Mouse (Mus musculus) liver, embryonic 16.5 days (tissue): ENCODE results near the gene Zbtb49. TPM values are rescaled to one million over a fixed set of nuclear protein-coding genes. Genes with fewer than 3 reads are reported as not detected.

Source experiments
- ATAC-seq: fragments of 200-750 bp; cut with Nextera tagmentation; 2 replicates; pipeline ENCODE4 v1.8.0; 2017; ENCODE audit warnings: low read depth, mild to moderate bottlenecking, moderate number of reproducible peaks, moderate library complexity
- H3K27ac ChIP-seq: fragments of 300-500 bp; sonication (generic); 2 replicates; pipeline ENCODE4 v1.5.1; 2014; ENCODE audit warnings: mild to moderate bottlenecking, low read length
- H3K27me3 ChIP-seq: fragments of 300-500 bp; sonication (generic); 2 replicates; pipeline ENCODE4 v1.6.1; 2014; ENCODE audit warnings: low read depth, low read length, mixed read lengths; ENCODE audit not compliant: control insufficient read depth, insufficient read depth
- H3K36me3 ChIP-seq: fragments of 300-500 bp; sonication (generic); 2 replicates; pipeline ENCODE4 v1.6.1; 2014; ENCODE audit warnings: mild to moderate bottlenecking; ENCODE audit not compliant: control insufficient read depth, insufficient read depth
- H3K4me1 ChIP-seq: fragments of 300-500 bp; sonication (generic); 2 replicates; pipeline ENCODE4 v1.6.1; 2014; ENCODE audit warnings: low read depth, low read length, mixed read lengths; ENCODE audit not compliant: control insufficient read depth
- H3K4me2 ChIP-seq: fragments of 300-500 bp; sonication (generic); 2 replicates; pipeline ENCODE4 v1.6.1; 2014; ENCODE audit warnings: low read depth, low read length, mixed read lengths
- H3K4me3 ChIP-seq: fragments of 300-500 bp; sonication (generic); 2 replicates; pipeline ENCODE4 v1.5.1; 2014; ENCODE audit warnings: low read depth, mild to moderate bottlenecking, low read length
- H3K9ac ChIP-seq: fragments of 300-500 bp; sonication (generic); 2 replicates; pipeline ENCODE4 v1.6.1; 2014; ENCODE audit warnings: low read depth, low read length
- H3K9me3 ChIP-seq: fragments of 300-500 bp; sonication (generic); replicated peaks from 2 replicates; pipeline ENCODE4 v1.6.1; 2016; ENCODE audit warnings: low read length; ENCODE audit not compliant: control insufficient read depth
- WGBS: fragments of 180-500 bp; shearing (Covaris S2); extraction: QIAGEN DNeasy Blood & Tissue Kit; methylation state at CpG from one replicate; pipeline ENCODE4 v1.1.7; 2014; ENCODE audit not compliant: insufficient replicate concordance; 5-methylcytosine and 5-hydroxymethylcytosine counted together
- polyA plus RNA-seq: library from polyadenylated mRNA; unstranded; fragments of >200 nt; fragmentation: Nextera tagmentation; extraction: Ambion mirVana; gene quantifications from 2 replicates; pipeline ENCODE4 v1.2.1, GENCODE M21; 2015

Zbtb49 gene
- polyA plus RNA-seq, 1 experiment from 2014 or later = 2.6 TPM

DNA sequence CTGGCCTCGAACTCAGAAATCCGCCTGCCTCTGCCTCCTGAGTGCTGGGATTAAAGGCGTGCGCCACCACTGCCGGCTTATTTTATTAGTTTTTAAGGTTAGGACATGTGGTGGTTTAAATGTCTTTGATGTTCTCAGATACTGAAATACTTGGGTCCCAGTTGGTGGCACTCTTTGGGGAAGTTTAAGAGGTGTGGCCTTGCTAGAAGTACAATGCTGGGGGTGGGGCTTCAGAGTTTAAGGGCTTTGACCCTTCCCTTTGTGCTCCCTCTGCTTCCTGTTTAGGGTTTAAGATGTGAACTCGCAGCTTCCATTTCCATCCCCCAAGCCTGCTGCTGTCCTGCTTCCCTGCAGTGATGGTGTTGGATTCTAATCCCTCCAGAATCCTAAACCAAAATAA, 21.7 kb upstream of the Zbtb49 start:
- 67% methylated on average over 6 of the region's 6 CpGs for WGBS
- no peak for ATAC-seq
- Histone ChIP-seq H3K36me3 (no peaks in the 10 kb centered on the region), H3K9ac (no peak overlapping the region), H3K4me2 (no peak overlapping the region), H3K9me3 (no peaks in the 10 kb centered on the region), H3K4me3 (no peak overlapping the region), H3K27ac (no peak overlapping the region), H3K27me3 (no peaks in the 10 kb centered on the region), H3K4me1 (no peaks in the 10 kb centered on the region)

GRCm38 (mm10) chr5:38241473-38241834, 21.2 kb upstream of the Zbtb49 start:
- 77% methylated on average over 3 of the region's 3 CpGs for WGBS
- no peaks in the 10 kb centered on the region for H3K9me3 ChIP-seq

DNA sequence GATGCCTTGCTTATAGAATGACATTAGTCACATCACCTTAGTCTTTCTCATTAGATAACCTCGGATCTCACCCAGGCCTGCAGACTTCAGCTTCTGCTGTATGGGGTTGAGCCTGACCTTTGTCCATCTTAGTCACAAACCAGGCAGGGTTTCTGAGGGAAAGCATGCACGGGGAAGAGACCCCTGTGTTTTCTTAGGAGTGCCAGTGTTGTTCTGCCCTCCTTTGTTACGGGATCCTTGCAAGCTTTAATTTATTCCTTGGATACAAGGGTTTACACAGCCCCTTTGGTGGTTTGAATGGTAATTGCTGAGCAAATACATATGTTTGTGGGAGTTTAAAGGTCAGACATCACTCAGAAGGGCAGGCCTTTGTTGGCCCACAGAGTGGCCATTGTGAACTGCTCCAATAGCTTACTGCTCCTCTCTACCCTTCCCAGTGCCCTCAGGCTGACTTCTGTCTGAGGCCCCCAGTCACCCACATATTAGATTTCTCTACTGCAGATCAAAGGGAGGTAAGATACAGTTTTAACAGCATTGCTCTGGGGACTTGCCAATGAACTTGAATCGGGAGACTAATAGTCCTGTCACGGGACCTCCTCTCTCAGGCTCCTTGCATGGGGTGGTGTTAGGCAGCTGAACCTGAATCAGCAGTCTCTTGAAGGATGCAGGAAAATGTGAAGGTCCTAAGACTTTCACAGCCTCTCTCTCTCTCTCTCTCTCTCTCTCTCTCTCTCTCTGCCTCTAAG, 20.6 kb upstream of the Zbtb49 start:
- no peak overlapping the region for H3K9ac ChIP-seq
- WGBS = 50% methylated on average over 5 of the region's 5 CpGs
- H3K4me1 ChIP-seq = no peaks in the 10 kb centered on the region
- no peak overlapping the region for H3K27ac ChIP-seq
- no peaks in the 10 kb centered on the region for H3K36me3 ChIP-seq
- no peaks in the 10 kb centered on the region for H3K9me3 ChIP-seq
- no peak for ATAC-seq
- no peaks in the 10 kb centered on the region for H3K27me3 ChIP-seq
- no peak overlapping the region for H3K4me3 ChIP-seq
- no peak overlapping the region for H3K4me2 ChIP-seq

More at GRCm38 (mm10) chr5:38241473-38241834, 21.2 kb upstream of the Zbtb49 start:
- no peak for ATAC-seq
- H3K4me3 ChIP-seq = no peak overlapping the region
- no peak overlapping the region for H3K27ac ChIP-seq
- no peaks in the 10 kb centered on the region for H3K4me1 ChIP-seq
- H3K9ac ChIP-seq = no peak overlapping the region
- H3K36me3 ChIP-seq = no peaks in the 10 kb centered on the region
- no peak overlapping the region for H3K4me2 ChIP-seq
- no peaks in the 10 kb centered on the region for H3K27me3 ChIP-seq

DNA sequence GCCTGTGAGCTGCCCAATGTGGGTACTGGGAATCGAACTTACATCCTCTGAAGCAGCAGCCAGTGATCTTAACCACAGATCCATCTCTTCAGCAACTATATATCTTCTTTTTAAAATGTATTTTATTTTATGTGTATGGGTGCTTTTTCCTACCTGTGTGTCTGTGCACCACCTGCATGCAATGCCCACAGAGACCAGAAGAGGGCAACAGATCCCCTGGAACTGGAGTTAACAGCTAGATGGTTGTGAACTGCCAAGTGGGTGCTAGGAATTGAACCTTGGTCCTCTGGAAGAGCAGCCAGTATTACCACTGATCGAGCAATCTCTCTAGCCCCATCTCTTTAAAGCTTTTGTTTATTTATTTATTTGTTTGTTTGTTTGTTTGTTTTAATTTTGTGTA, 16.4 kb upstream of the Zbtb49 start:
- no peak for ATAC-seq
- Histone ChIP-seq H3K27ac (no peak overlapping the region), H3K9me3 (no peaks in the 10 kb centered on the region), H3K4me2 (no peak overlapping the region), H3K4me3 (no peak overlapping the region), H3K36me3 (peaks cover 11% of the 10 kb centered on the region), H3K4me1 (no peaks in the 10 kb centered on the region), H3K9ac (no peak overlapping the region), H3K27me3 (no peaks in the 10 kb centered on the region)
- WGBS = 58% methylated on average over 2 of the region's 2 CpGs

DNA sequence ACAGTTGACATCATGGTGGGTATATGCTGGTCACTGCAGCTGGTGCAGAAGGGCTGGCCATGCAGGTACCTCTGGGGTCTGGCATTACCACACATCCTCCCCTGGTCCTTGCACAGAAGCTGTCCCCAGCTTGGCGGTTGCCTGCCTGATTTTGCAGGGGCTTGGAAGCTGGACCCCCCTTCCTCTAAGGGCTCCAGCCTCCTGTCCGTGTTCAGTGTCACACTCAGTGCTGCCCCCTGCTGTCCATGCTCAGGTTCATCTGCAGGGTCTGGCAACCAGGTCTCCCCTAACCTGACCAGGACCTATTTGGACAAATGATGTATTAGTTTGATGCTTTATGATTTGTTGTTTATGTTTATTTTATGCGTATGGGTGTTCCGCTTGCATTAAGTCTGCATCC, 15.2 kb upstream of the Zbtb49 start:
- Histone ChIP-seq H3K4me2 (no peak overlapping the region), H3K36me3 (peaks cover 11% of the 10 kb centered on the region), H3K27me3 (no peaks in the 10 kb centered on the region), H3K9ac (no peak overlapping the region), H3K27ac (no peak overlapping the region), H3K4me3 (no peak overlapping the region), H3K9me3 (no peaks in the 10 kb centered on the region), H3K4me1 (no peaks in the 10 kb centered on the region)
- WGBS = 66% methylated on average over 4 of the region's 4 CpGs
- ATAC-seq = no peak

- no peaks in the 10 kb centered on the region for H3K36me3 ChIP-seq
- H3K9me3 ChIP-seq = no peaks in the 10 kb centered on the region
- H3K27me3 ChIP-seq = no peaks in the 10 kb centered on the region
- peaks cover 16% of the 10 kb centered on the region for H3K4me1 ChIP-seq
- peak overlapping the region; percentile 93 for H3K4me2 ChIP-seq
- peak overlapping the region; percentile 43 for H3K27ac ChIP-seq
- peak overlapping the region; percentile 83 for H3K9ac ChIP-seq
- WGBS = under 1% methylated on average over 30 of the region's 35 CpGs
- peak overlapping the region; percentile 76 for H3K4me3 ChIP-seq
- ATAC-seq = no peak; the same call in 1 of the 2 replicates
These were observed 418 bp downstream of the Zbtb49 start for GRCm38 (mm10) chr5:38219771-38220307.

DNA sequence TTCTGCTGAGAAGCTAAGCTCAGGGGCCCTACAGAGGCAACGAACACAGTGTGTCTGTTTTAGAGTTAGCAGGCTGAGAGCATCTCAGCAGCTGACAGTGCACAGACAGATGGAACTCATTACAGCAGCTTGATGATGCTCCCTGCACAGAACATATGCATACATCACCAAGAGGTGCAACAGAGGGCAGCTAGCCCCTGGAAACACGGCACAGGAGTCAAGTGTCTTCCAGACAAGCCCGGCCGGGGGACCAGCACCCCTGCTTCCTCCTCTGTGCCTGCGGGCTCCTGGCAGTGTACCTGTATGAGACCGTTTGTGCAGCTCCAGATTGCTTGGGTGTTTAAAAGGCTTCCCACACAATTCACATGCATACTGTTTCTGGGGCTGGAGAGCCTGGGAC, 7.2 kb downstream of the Zbtb49 start:
- no peaks in the 10 kb centered on the region for H3K27me3 ChIP-seq
- H3K4me2 ChIP-seq = no peak overlapping the region
- H3K4me1 ChIP-seq = no peaks in the 10 kb centered on the region; the same call in 1 of the 2 replicates
- H3K27ac ChIP-seq = no peak overlapping the region
- WGBS = 73% methylated on average over 6 of the region's 6 CpGs
- H3K36me3 ChIP-seq = peaks cover 7% of the 10 kb centered on the region; the same call in 1 of the 2 replicates
- H3K9me3 ChIP-seq = no peaks in the 10 kb centered on the region
- no peak overlapping the region for H3K9ac ChIP-seq
- no peak overlapping the region for H3K4me3 ChIP-seq
- ATAC-seq = no peak

- no peaks in the 10 kb centered on the region; the same call in 1 of the 2 replicates for H3K4me1 ChIP-seq
- H3K9me3 ChIP-seq = no peaks in the 10 kb centered on the region
- H3K4me3 ChIP-seq = no peak overlapping the region
- no peak for ATAC-seq
- no peak overlapping the region for H3K4me2 ChIP-seq
- no peaks in the 10 kb centered on the region for H3K27me3 ChIP-seq
- WGBS = 55% methylated on average over 8 of the region's 8 CpGs
- H3K27ac ChIP-seq = no peak overlapping the region
- peaks cover 7% of the 10 kb centered on the region; the same call in 1 of the 2 replicates for H3K36me3 ChIP-seq
- H3K9ac ChIP-seq = no peak overlapping the region
These were observed 8.6 kb downstream of the Zbtb49 start for GRCm38 (mm10) chr5:38211691-38212090.

DNA sequence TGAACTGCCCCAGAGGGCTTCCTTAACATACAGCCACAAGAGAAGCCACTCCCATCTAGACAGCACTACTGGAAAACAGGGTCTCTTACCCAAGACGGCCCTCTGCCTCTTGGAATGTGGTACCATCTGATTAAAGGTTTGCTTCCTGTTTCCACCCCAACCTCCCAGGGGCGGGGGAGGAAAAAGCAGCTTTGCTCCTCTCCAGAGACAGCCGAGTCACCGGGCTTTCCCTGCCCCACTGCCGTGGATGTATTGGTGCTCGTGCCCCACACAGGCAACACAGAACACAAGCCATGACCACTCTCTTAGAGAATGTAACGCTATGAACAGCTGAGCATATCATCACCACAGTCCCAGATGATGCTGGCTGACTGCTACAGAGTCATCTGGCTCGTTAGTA, 11.3 kb downstream of the Zbtb49 start:
- WGBS = 27% methylated on average over 8 of the region's 8 CpGs
- Histone ChIP-seq H3K9me3 (no peaks in the 10 kb centered on the region), H3K27me3 (no peaks in the 10 kb centered on the region), H3K4me1 (no peaks in the 10 kb centered on the region; the same call in 1 of the 2 replicates), H3K4me3 (no peak overlapping the region), H3K36me3 (peaks cover 5% of the 10 kb centered on the region; the same call in 1 of the 2 replicates), H3K4me2 (no peak overlapping the region), H3K27ac (no peak overlapping the region), H3K9ac (no peak overlapping the region)
- no peak for ATAC-seq
